Mouse (Mus musculus) adrenal gland, postnatal 36 days (tissue): ENCODE data around the gene Art3. TPM values are rescaled to one million over a fixed set of nuclear protein-coding genes. Genes with fewer than 3 reads are reported as not detected.

Experiments used
- DNase-seq, 2 experiments: peaks; one replicate each; pipeline ENCODE4 v3.0.0; 2021; ENCODE audit warnings: mixed read lengths in 1 of 2
- microRNA-seq: library from miRNA; unstranded; fragments of <30 nt; microRNA quantifications from one replicate; pipeline ENCODE4 v1.2.0, GENCODE M21; 2021
- total RNA-seq, 2 experiments: library from RNA; stranded (reverse); gene quantifications; 2 replicates each; pipeline ENCODE4 v1.2.3; 2021

Gene Art3
- total RNA-seq, 2 experiments from 2014 or later: 56.8 to 62.4 TPM

GRCm38 (mm10) chr5:92424126-92424525, 92.5 kb downstream of the Art3 start:
- DNase-seq: no peak

DNA sequence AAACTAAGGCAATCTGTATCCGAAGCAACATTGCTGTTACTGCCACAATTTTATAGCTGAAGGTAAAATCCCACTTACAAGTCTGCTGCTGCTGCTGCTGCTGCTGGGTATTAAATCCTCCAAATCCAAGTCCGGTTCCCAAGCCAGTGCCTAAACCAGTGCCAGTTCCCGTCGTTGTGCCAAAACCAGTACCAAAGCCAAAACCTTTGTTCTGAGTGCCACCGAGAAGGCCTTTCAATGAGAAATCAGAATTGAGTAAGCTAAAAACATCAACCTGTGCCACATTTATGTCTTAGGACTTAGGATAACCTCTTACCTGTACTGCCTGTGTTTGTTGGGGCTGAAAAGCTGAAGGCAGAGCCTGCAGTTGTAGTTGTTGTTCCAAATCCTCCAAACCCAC, 99.1 kb downstream of the Art3 start:
- peak in 1 of 2 experiments; percentile 28 for DNase-seq

DNA sequence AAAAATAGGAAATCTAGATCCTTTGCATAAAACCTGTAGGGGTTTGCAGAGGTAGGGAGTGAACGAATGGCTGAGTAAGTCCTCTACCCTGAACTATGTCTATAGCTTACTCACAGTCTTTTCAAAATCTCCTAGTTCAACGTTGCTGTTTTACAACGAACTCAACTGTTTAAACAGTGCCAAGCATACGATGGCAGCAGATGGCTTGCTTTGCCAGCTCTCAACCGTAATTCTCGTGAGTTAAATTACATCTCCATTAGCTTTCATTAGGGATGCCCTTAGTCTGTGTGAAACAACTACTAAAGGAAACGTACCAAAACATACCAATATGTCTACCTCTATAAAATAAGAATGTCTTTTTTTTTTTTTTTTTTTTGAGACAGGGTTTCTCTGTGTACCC, 100.0 kb downstream of the Art3 start:
- no peak for DNase-seq

GRCm38 (mm10) chr5:92434070-92434469, 102.4 kb downstream of the Art3 start:
- no peak for DNase-seq

DNA sequence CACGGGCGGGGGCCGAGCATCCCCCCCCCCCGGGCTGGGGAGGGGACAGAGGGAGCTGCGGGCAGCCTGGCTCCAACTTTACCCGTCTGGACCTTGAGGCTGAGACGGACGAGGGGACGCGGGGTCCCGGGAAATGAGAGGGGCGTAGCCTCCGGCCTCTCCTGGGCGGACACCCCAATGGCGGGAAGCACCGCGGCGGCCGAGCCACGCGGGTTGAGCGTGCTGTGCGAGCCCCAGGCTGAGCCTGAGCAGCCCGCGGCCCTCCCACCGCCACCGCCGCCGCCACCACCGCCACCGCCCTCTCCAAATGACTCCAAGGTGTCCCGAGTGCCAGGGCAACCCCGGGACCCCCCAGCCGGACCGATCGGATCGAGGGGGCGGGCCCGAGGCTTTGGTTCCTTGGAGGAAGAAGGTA, 103.0 kb downstream of the Art3 start:
- no peak for DNase-seq

DNA sequence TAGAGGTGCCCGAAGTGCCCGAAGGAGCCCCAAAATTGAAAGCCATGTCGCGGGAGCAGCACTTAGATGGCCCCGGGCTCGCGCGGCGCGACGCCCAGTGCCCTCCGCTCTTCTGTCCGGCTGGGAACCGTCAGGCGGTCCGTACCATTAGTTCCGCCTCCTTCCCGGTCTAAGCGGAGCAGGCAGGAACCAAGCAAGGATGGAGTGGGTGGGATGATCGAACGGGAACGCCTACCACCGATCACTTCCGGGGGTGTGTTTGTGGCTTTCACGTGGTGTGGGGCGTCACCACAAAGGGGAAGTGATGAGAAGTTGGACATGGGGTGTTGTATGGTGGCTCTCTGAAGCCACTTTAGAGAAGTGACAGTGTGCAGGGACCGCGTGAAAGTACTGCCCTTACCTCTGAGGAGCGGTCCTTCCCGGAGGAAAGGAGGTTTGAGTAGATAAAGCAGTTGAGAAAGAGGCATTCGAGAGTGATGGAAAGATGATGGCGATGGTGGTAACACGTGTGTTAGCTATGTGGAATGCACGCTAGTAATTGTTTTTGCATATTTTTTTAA, 103.5 kb downstream of the Art3 start, which contains the start of gene Nup54:
Gene Nup54 (minus strand): TSS at position 195 of the 560 bp plus-strand sequence.
- peak; percentile 95 for DNase-seq

GRCm38 (mm10) chr5:92438540-92438939, 106.9 kb downstream of the Art3 start:
- no peak for DNase-seq

- DNase-seq: peak; percentile 68 to 80
These were observed 109.9 kb downstream of the Art3 start for GRCm38 (mm10) chr5:92441494-92441893.

GRCm38 (mm10) chr5:92442914-92443313, 111.3 kb downstream of the Art3 start:
- no peak for DNase-seq

DNA sequence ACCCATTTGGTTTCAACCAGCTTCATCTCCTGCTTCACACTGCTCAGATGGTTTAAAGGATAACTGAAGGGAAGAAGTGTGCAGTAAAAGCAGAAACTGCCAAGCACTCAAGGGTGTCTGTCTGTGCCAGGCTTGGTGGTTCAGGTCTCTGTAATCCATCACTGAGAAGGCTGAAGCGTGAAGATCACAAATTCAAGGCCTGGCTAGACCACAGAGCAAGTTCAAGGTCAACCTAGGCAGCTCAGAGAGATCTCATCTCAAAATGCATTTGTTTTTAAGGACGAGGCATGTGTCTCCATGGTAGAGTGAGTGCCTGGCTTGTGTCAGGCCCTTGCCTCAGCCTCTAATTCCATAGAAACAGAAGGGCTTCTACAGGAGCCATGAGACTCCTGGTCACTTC, 113.4 kb downstream of the Art3 start:
- peak; percentile 25 to 41 for DNase-seq

- DNase-seq: no peak
These were observed 115.1 kb downstream of the Art3 start for GRCm38 (mm10) chr5:92446736-92447135.

- no peak for DNase-seq
These were observed 121.2 kb downstream of the Art3 start for GRCm38 (mm10) chr5:92452876-92453275.

DNA sequence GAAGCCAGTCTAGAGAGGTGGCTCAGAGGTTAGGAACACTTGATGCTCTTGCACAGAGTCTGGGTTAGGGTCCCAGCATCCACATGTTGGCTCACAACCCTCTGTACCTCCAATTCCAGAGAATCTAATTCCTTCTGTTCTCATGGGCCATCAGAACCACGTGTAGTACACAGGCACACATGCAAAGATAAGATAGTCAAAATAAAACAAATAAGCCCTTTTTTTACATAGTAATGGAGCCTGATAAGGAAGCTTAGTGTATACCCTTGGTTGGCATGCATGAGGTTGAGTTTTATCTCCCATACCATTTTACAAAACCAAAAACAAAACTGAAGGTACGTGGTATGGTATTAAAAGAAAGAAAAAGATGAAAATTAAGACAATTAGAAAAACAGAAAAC, 125.8 kb downstream of the Art3 start:
- no peak for DNase-seq

- peak in 1 of 2 experiments; percentile 28 for DNase-seq
These were observed 127.1 kb downstream of the Art3 start for GRCm38 (mm10) chr5:92458726-92459125.

- peak; percentile 81 to 83 for DNase-seq
These were observed 129.7 kb downstream of the Art3 start for GRCm38 (mm10) chr5:92461321-92461720.

Small RNA genes lying within 50 kb of the gene (microRNA-seq; reads per million reads assigned to microRNA genes)
- not detected for gene Mir6415

Other genes with a start within 250 kb of the Art3 start
- 100 to 1,000 TPM; 139 to 142 TPM for gene G3bp2, start 248.1 kb upstream of the Art3 start, total RNA-seq
- gene Uso1, start 193.9 kb upstream of the Art3 start, total RNA-seq: 100 to 1,000 TPM in 1 of 2 experiments, 10 to 100 TPM in 1; 93.3 to 104 TPM
- not detected for gene U90926, start 116.4 kb upstream of the Art3 start, total RNA-seq
- not detected for gene Ppef2, start 75.5 kb upstream of the Art3 start, total RNA-seq
- gene Naaa, start 53.7 kb upstream of the Art3 start, total RNA-seq: 10 to 100 TPM; 17.5 to 19.6 TPM
- 10 to 100 TPM; 30.6 to 33.8 TPM for gene Sdad1, start 21.3 kb upstream of the Art3 start, total RNA-seq
- 1 to 10 TPM; 1.1 to 2.5 TPM for gene Cxcl9, start 3.7 kb upstream of the Art3 start, total RNA-seq
- 1 to 10 TPM in 1 of 2 experiments, under 1 TPM in 1; 0.43 to 1.2 TPM for gene Cxcl10, start 17.1 kb downstream of the Art3 start, total RNA-seq
- gene Nup54, start 103.4 kb downstream of the Art3 start, total RNA-seq: 10 to 100 TPM; 28.4 to 31.3 TPM
- 10 to 100 TPM; 50.4 to 74.4 TPM for gene Scarb2, start 175.0 kb downstream of the Art3 start, total RNA-seq
- gene Fam47e, start 223.2 kb downstream of the Art3 start, total RNA-seq: not detected